Mouse (Mus musculus): ENCODE measurements around the gene Olfr1174-ps. TPM values are rescaled to one million over a fixed set of nuclear protein-coding genes. Genes with fewer than 3 reads are reported as not detected.

Olfr1174-ps gene
- not detected in 2 replicates for polyA plus RNA-seq (2012; rRNA removed)

GRCm38 (mm10) chr2:88315035-88315434 is at the start of gene Olfr1174-ps:
Gene Olfr1174-ps, minus strand, starts transcription at chr2:88315135.
- DNase-seq (ENCODE audit: extremely low spot score in 1 of 2, low spot score in 1 of 2) = no peak

- DNase-seq (ENCODE audit: extremely low spot score in 1 of 2, low spot score in 1 of 2) = peak in 1 of 2 experiments; percentile 64
Measured at GRCm38 (mm10) chr2:88356304-88356703, 41.4 kb upstream of the Olfr1174-ps start.

GRCm38 (mm10) chr2:88346392-88346791 is 31.5 kb upstream of the Olfr1174-ps start, which contains the start of gene Olfr1177-ps:
Gene Olfr1177-ps, minus strand, starts transcription at chr2:88346492.
- DNase-seq (ENCODE audit: extremely low spot score in 1 of 2, low spot score in 1 of 2) = no peak

- DNase-seq (ENCODE audit: extremely low spot score in 1 of 2, low spot score in 1 of 2) = no peak
Measured at GRCm38 (mm10) chr2:88336421-88336820, 21.5 kb upstream of the Olfr1174-ps start, which contains the start of gene Olfr1176. Gene Olfr1176, plus strand, starts transcription at chr2:88336721.

GRCm38 (mm10) chr2:88327115-88327514 is 12.2 kb upstream of the Olfr1174-ps start, which contains the start of gene Olfr1175-ps:
Gene Olfr1175-ps, minus strand, starts transcription at chr2:88327215.
- DNase-seq (ENCODE audit: extremely low spot score in 1 of 2, low spot score in 1 of 2) = no peak

- DNase-seq (ENCODE audit: extremely low spot score in 1 of 2, low spot score in 1 of 2) = no peak
Measured at GRCm38 (mm10) chr2:88279775-88280174, 35.2 kb downstream of the Olfr1174-ps start, which contains the start of gene Olfr1173. Gene Olfr1173, minus strand, starts transcription at chr2:88279875.

Other genes starting within 250 kb of the Olfr1174-ps start
- not detected in 2 replicates for gene Olfr1163, start 243.3 kb downstream of the Olfr1174-ps start, polyA plus RNA-seq (2012; rRNA removed)
- gene Olfr1164, start 221.2 kb downstream of the Olfr1174-ps start, polyA plus RNA-seq (2012; rRNA removed) = not detected in 2 replicates
- not detected in 2 replicates for gene Olfr1166, start 186.9 kb downstream of the Olfr1174-ps start, polyA plus RNA-seq (2012; rRNA removed)
- gene Olfr1167, start 159.9 kb downstream of the Olfr1174-ps start, polyA plus RNA-seq (2012; rRNA removed) = not detected in 2 replicates
- not detected in 2 replicates for gene Olfr1168, start 133.3 kb downstream of the Olfr1174-ps start, polyA plus RNA-seq (2012; rRNA removed)
- not detected in 2 replicates for gene Olfr1170, start 86.8 kb downstream of the Olfr1174-ps start, polyA plus RNA-seq (2012; rRNA removed)
- not detected in 2 replicates for gene Olfr1173, start 35.3 kb downstream of the Olfr1174-ps start, polyA plus RNA-seq (2012; rRNA removed)
- gene Olfr1175-ps, start 12.1 kb upstream of the Olfr1174-ps start, polyA plus RNA-seq (2012; rRNA removed) = not detected in 2 replicates
- gene Olfr1176, start 21.6 kb upstream of the Olfr1174-ps start, polyA plus RNA-seq (2012; rRNA removed) = 0.02 TPM in 1 of 2 replicates, not detected in the other
- not detected in 2 replicates for gene Olfr1177-ps, start 31.4 kb upstream of the Olfr1174-ps start, polyA plus RNA-seq (2012; rRNA removed)
- not detected in 2 replicates for gene Olfr1178, start 71.9 kb upstream of the Olfr1174-ps start, polyA plus RNA-seq (2012; rRNA removed)
- gene Olfr1179, start 91.3 kb upstream of the Olfr1174-ps start, polyA plus RNA-seq (2012; rRNA removed) = not detected in 2 replicates
- not detected in 2 replicates for gene Olfr1180, start 104.0 kb upstream of the Olfr1174-ps start, polyA plus RNA-seq (2012; rRNA removed)
- not detected in 2 replicates for gene Olfr1181, start 111.0 kb upstream of the Olfr1174-ps start, polyA plus RNA-seq (2012; rRNA removed)
- gene Gm13757, start 134.0 kb upstream of the Olfr1174-ps start, polyA plus RNA-seq (2012; rRNA removed) = not detected in 2 replicates
- not detected in 2 replicates for gene Olfr1183, start 139.7 kb upstream of the Olfr1174-ps start, polyA plus RNA-seq (2012; rRNA removed)
- not detected in 2 replicates for gene Olfr1184, start 168.5 kb upstream of the Olfr1174-ps start, polyA plus RNA-seq (2012; rRNA removed)
- not detected in 2 replicates for gene Olfr1185-ps1, start 178.2 kb upstream of the Olfr1174-ps start, polyA plus RNA-seq (2012; rRNA removed)
- gene Olfr1186, start 203.4 kb upstream of the Olfr1174-ps start, polyA plus RNA-seq (2012; rRNA removed) = not detected in 2 replicates
- gene Olfr1188, start 241.8 kb upstream of the Olfr1174-ps start, polyA plus RNA-seq (2012; rRNA removed) = not detected in 2 replicates